Mouse (Mus musculus): Measurements from ENCODE around the gene Gjb5.

GRCm38 (mm10) chr4:127312349-127312748, 45.6 kb downstream of the Gjb5 start:
- TF ChIP-seq CEBPB (IDR thresholded peaks at IDR 0.05; ENCODE audit: insufficient read depth, poor library complexity, severe bottlenecking) (no peak), POLR2AphosphoS2 (IDR thresholded peaks at IDR 0.05; ENCODE audit: insufficient read length, low read depth) (no peak), REST (IDR thresholded peaks at IDR 0.05; ENCODE audit: insufficient read depth, insufficient read length) (no peak), E2F4 (IDR thresholded peaks at IDR 0.05; ENCODE audit: insufficient read depth) (no peak), POLR2A (IDR thresholded peaks at IDR 0.05; ENCODE audit: insufficient read length, low read depth) (no peak), TCF3 (IDR thresholded peaks at IDR 0.05; ENCODE audit: insufficient read length, low read depth) (no peak), USF1 (IDR thresholded peaks at IDR 0.05; ENCODE audit: low read depth) (no peak), TCF12 (IDR thresholded peaks at IDR 0.05; ENCODE audit: insufficient read depth, poor library complexity, severe bottlenecking) (no peak), MAX (IDR thresholded peaks at IDR 0.05; ENCODE audit: low read depth) (no peak), MYOG (IDR thresholded peaks at IDR 0.05; ENCODE audit: control insufficient read depth in 1 of 3, insufficient read depth in 1 of 3, insufficient read length in 2 of 3, low read depth in 2 of 3) (no peak)

All from myocyte (in vitro differentiated cells).